Mouse (Mus musculus) forebrain, embryonic 14.5 days (tissue): ENCODE results near the gene Tmem42. TPM values are rescaled to one million over a fixed set of nuclear protein-coding genes. Genes with fewer than 3 reads are reported as not detected.
A peak's percentile ranks its signal among the peaks of the same experiment; 100 is the strongest.

ENCODE experiments used
- ATAC-seq: fragments of 200-750 bp; cut with Nextera tagmentation; 2 replicates; pipeline ENCODE4 v1.8.0; 2017; ENCODE audit warnings: mild to moderate bottlenecking, moderate library complexity
- DNase-seq: peaks from one replicate; pipeline ENCODE4 v3.0.0-alpha.2; 2015; ENCODE audit warnings: low spot score
- H3K27ac ChIP-seq: fragments of 300-500 bp; sonication (generic); 2 replicates; pipeline ENCODE4 v1.5.1; 2014; ENCODE audit warnings: low read depth, mild to moderate bottlenecking, control low read depth, low read length, moderate library complexity
- H3K27me3 ChIP-seq: fragments of 300-500 bp; sonication (generic); replicated peaks from 2 replicates; pipeline ENCODE4 v1.6.1; 2014; ENCODE audit warnings: low read length, control low read depth, mixed read lengths; ENCODE audit not compliant: control insufficient read depth, insufficient read depth
- H3K36me3 ChIP-seq: fragments of 300-500 bp; sonication (generic); 2 replicates; pipeline ENCODE4 v1.6.1; 2014; ENCODE audit warnings: low read length, control low read depth; ENCODE audit not compliant: control insufficient read depth, insufficient read depth
- H3K4me1 ChIP-seq: fragments of 300-500 bp; sonication (generic); 2 replicates; pipeline ENCODE4 v1.6.1; 2014; ENCODE audit warnings: antibody characterized with exemption, low read length, control low read depth; ENCODE audit not compliant: control insufficient read depth, insufficient read depth
- H3K4me2 ChIP-seq: fragments of 300-500 bp; sonication (generic); 2 replicates; pipeline ENCODE4 v1.6.1; 2014; ENCODE audit warnings: mild to moderate bottlenecking, control low read depth, low read length
- H3K4me3 ChIP-seq: fragments of 300-500 bp; sonication (generic); 2 replicates; pipeline ENCODE4 v1.5.1; 2014; ENCODE audit warnings: low read depth, low read length, control low read depth
- H3K9ac ChIP-seq: fragments of 300-500 bp; sonication (generic); 2 replicates; pipeline ENCODE4 v1.6.1; 2014; ENCODE audit warnings: mild to moderate bottlenecking, low read length, control low read depth, moderate library complexity
- H3K9me3 ChIP-seq: fragments of 300-500 bp; sonication (generic); replicated peaks from 2 replicates; pipeline ENCODE4 v1.6.1; 2016; ENCODE audit warnings: low read length, control low read depth, mixed read lengths; ENCODE audit not compliant: control insufficient read depth
- WGBS: fragments of 180-500 bp; shearing (Covaris S2); extraction: QIAGEN DNeasy Blood & Tissue Kit; methylation state at CpG from one replicate; pipeline ENCODE4 v1.1.7; 2014; 5-methylcytosine and 5-hydroxymethylcytosine counted together
- polyA plus RNA-seq: library from polyadenylated mRNA; unstranded; fragments of >200 nt; fragmentation: Nextera tagmentation; extraction: Ambion mirVana; gene quantifications from 2 replicates; pipeline ENCODE4 v1.2.1, GENCODE M21; 2014

Tmem42 gene
- 24.1 and 24.8 TPM in 2 replicates for polyA plus RNA-seq

- Histone ChIP-seq H3K36me3 (peaks cover 8% of the 10 kb centered on the region; the same call in 1 of the 2 replicates), H3K9ac (peak within 1 kb of the TSS; percentile 84), H3K4me2 (peak within 1 kb of the TSS; percentile 67), H3K27me3 (no peaks in the 10 kb centered on the region), H3K4me1 (peaks cover 11% of the 10 kb centered on the region), H3K9me3 (no peaks in the 10 kb centered on the region), H3K27ac (peak within 1 kb of the TSS; percentile 91), H3K4me3 (peak within 1 kb of the TSS; percentile 70)
- 1% methylated on average over 33 of the region's 69 CpGs for WGBS
- DNase-seq (peak; percentile 90), ATAC-seq (peak; percentile 97)
These were observed at the start of gene Tmem42 for GRCm38 (mm10) chr9:123020995-123021631. Tmem42 (plus strand) TSS chr9:123021326.

- Histone ChIP-seq H3K9ac (no peak overlapping the region), H3K4me1 (no peaks in the 10 kb centered on the region), H3K4me3 (no peak overlapping the region), H3K9me3 (no peaks in the 10 kb centered on the region), H3K27ac (no peak overlapping the region), H3K27me3 (no peaks in the 10 kb centered on the region), H3K4me2 (no peak overlapping the region), H3K36me3 (peaks cover 54% of the 10 kb centered on the region)
- no peak for DNase-seq
- 94% methylated on average over 10 of the region's 10 CpGs for WGBS
- no peak for ATAC-seq
These were observed 22.5 kb upstream of the Tmem42 start for GRCm38 (mm10) chr9:122998406-122999192.

GRCm38 (mm10) chr9:122999193-122999586 is 21.9 kb upstream of the Tmem42 start:
- H3K4me2 ChIP-seq = no peak overlapping the region
- no peak overlapping the region for H3K9ac ChIP-seq
- WGBS = 97% methylated on average over 4 of the region's 4 CpGs
- no peak for ATAC-seq
- no peak overlapping the region for H3K27ac ChIP-seq
- no peaks in the 10 kb centered on the region for H3K4me1 ChIP-seq
- H3K36me3 ChIP-seq = peaks cover 54% of the 10 kb centered on the region
- H3K4me3 ChIP-seq = no peak overlapping the region
- no peak for DNase-seq
- no peaks in the 10 kb centered on the region for H3K9me3 ChIP-seq
- no peaks in the 10 kb centered on the region for H3K27me3 ChIP-seq

GRCm38 (mm10) chr9:123004718-123005117 is 16.4 kb upstream of the Tmem42 start:
- no peaks in the 10 kb centered on the region for H3K27me3 ChIP-seq
- peaks cover 67% of the 10 kb centered on the region for H3K36me3 ChIP-seq
- no peak overlapping the region for H3K4me2 ChIP-seq
- no peaks in the 10 kb centered on the region for H3K4me1 ChIP-seq
- H3K4me3 ChIP-seq = no peak overlapping the region
- no peak for ATAC-seq
- no peaks in the 10 kb centered on the region for H3K9me3 ChIP-seq
- H3K27ac ChIP-seq = no peak overlapping the region
- no peak overlapping the region for H3K9ac ChIP-seq
- WGBS = 96% methylated on average over 2 of the region's 2 CpGs
- no peak for DNase-seq

GRCm38 (mm10) chr9:123006071-123006470 is 15.1 kb upstream of the Tmem42 start:
- DNase-seq (peak; percentile 18), ATAC-seq (no peak)
- Histone ChIP-seq H3K27ac (no peak overlapping the region), H3K4me3 (no peak overlapping the region), H3K9me3 (no peaks in the 10 kb centered on the region), H3K36me3 (peaks cover 65% of the 10 kb centered on the region), H3K27me3 (no peaks in the 10 kb centered on the region), H3K4me1 (no peaks in the 10 kb centered on the region), H3K9ac (no peak overlapping the region), H3K4me2 (no peak overlapping the region)
- WGBS = 86% methylated on average over 6 of the region's 6 CpGs

- peak overlapping the region; percentile 67 for H3K4me2 ChIP-seq
- H3K9me3 ChIP-seq = no peaks in the 10 kb centered on the region
- H3K4me1 ChIP-seq = peaks cover 11% of the 10 kb centered on the region
- no peaks in the 10 kb centered on the region for H3K27me3 ChIP-seq
- 0 out of 2 replicates have a peak, but pooled peaks cover 5% of the 10 kb centered on the region for H3K36me3 ChIP-seq
- H3K27ac ChIP-seq = no peak overlapping the region
- peak; percentile 60 for ATAC-seq
- WGBS = 52% methylated on average over 16 of the region's 24 CpGs
- peak overlapping the region; percentile 70 for H3K4me3 ChIP-seq
- no peak for DNase-seq
- peak overlapping the region; percentile 84 for H3K9ac ChIP-seq
These were observed 682 bp downstream of the Tmem42 start for GRCm38 (mm10) chr9:123021636-123022379.

GRCm38 (mm10) chr9:123024201-123024600 is 3.1 kb downstream of the Tmem42 start:
- DNase-seq (no peak), ATAC-seq (no peak)
- Histone ChIP-seq H3K27me3 (no peaks in the 10 kb centered on the region), H3K9ac (no peak overlapping the region), H3K4me2 (no peak overlapping the region), H3K9me3 (no peaks in the 10 kb centered on the region), H3K4me3 (no peak overlapping the region), H3K27ac (no peak overlapping the region), H3K36me3 (no peaks in the 10 kb centered on the region), H3K4me1 (peaks cover 11% of the 10 kb centered on the region)
- WGBS = 85% methylated on average over 2 of the region's 2 CpGs

GRCm38 (mm10) chr9:123031496-123032246 is 10.5 kb downstream of the Tmem42 start:
- no peaks in the 10 kb centered on the region for H3K27me3 ChIP-seq
- ATAC-seq (no peak), DNase-seq (no peak)
- H3K4me2 ChIP-seq = no peak overlapping the region
- no peaks in the 10 kb centered on the region for H3K36me3 ChIP-seq
- H3K9ac ChIP-seq = no peak overlapping the region
- WGBS = 91% methylated on average over 13 of the region's 13 CpGs
- H3K9me3 ChIP-seq = no peaks in the 10 kb centered on the region
- no peak overlapping the region for H3K4me3 ChIP-seq
- no peak overlapping the region for H3K27ac ChIP-seq
- H3K4me1 ChIP-seq = no peaks in the 10 kb centered on the region
